Mouse (Mus musculus) thymus, postnatal 0 days (tissue): ENCODE measurements around the gene Crisp2. TPM values are rescaled to one million over a fixed set of nuclear protein-coding genes. Genes with fewer than 3 reads are reported as not detected.

Experiments used
- DNase-seq: peaks from one replicate; pipeline ENCODE4 v3.0.0-alpha.2; 2015; ENCODE audit warnings: low spot score
- polyA plus RNA-seq: library from polyadenylated mRNA; unstranded; fragments of >200 nt; fragmentation: Nextera tagmentation; extraction: Ambion mirVana; gene quantifications from 2 replicates; pipeline ENCODE4 v1.2.1, GENCODE M21; 2015

Crisp2 gene
- polyA plus RNA-seq, 1 experiment from 2014 or later, result not detected

GRCm38 (mm10) chr17:40716273-40716672, 90.5 kb downstream of the Crisp2 start:
- DNase-seq, result no peak

Other genes with a start within 250 kb of the Crisp2 start
- not detected in 2 replicates for gene Esp6, start 245.5 kb downstream of the Crisp2 start, polyA plus RNA-seq
- gene Esp4, start 208.4 kb downstream of the Crisp2 start, polyA plus RNA-seq, result not detected in 2 replicates
- gene Esp3, start 174.9 kb downstream of the Crisp2 start, polyA plus RNA-seq, result not detected in 2 replicates
- not detected in 2 replicates for gene Esp1, start 79.9 kb downstream of the Crisp2 start, polyA plus RNA-seq
- 0.09 and 0.13 TPM in 2 replicates for gene Rhag, start 4.1 kb upstream of the Crisp2 start, polyA plus RNA-seq
- gene 9130008F23Rik, start 73.6 kb upstream of the Crisp2 start, polyA plus RNA-seq, result 0.59 and 0.67 TPM in 2 replicates
- gene Glyatl3, start 107.3 kb upstream of the Crisp2 start, polyA plus RNA-seq, result not detected in 2 replicates
- 23.8 and 25.2 TPM in 2 replicates for gene Mut, start 127.7 kb upstream of the Crisp2 start, polyA plus RNA-seq
- gene Cenpq, start 128.0 kb upstream of the Crisp2 start, polyA plus RNA-seq, result 36.7 and 38.2 TPM in 2 replicates